Mouse (Mus musculus): Measurements from ENCODE around the gene Nup133.

Gene Nup133

GRCm38 (mm10) chr8:123887163-123887562, 61.9 kb downstream of the Nup133 start:
- DNase-seq (ENCODE audit: low spot score in 2 of 2), result no peak

- peak; percentile 43 to 59 for DNase-seq (ENCODE audit: low spot score in 2 of 2)
Measured at GRCm38 (mm10) chr8:123884721-123885565, 64.1 kb downstream of the Nup133 start.

- DNase-seq (ENCODE audit: low spot score in 2 of 2), result no peak
Measured at GRCm38 (mm10) chr8:123883094-123883493, 66.0 kb downstream of the Nup133 start.

GRCm38 (mm10) chr8:123882412-123882811, 66.7 kb downstream of the Nup133 start:
- no peak for DNase-seq (ENCODE audit: low spot score in 2 of 2)

- no peak for DNase-seq (ENCODE audit: low spot score in 2 of 2)
Measured at GRCm38 (mm10) chr8:123880821-123881350, 68.2 kb downstream of the Nup133 start.

GRCm38 (mm10) chr8:123880271-123880670, 68.8 kb downstream of the Nup133 start:
- peak; percentile 61 for DNase-seq (ENCODE audit: low spot score in 2 of 2)

GRCm38 (mm10) chr8:123877865-123878264, 71.2 kb downstream of the Nup133 start:
- DNase-seq (ENCODE audit: low spot score in 2 of 2), result no peak

GRCm38 (mm10) chr8:123874324-123874723, 74.7 kb downstream of the Nup133 start:
- no peak for DNase-seq (ENCODE audit: low spot score in 2 of 2)

- DNase-seq (ENCODE audit: low spot score in 2 of 2), result no peak
Measured at GRCm38 (mm10) chr8:123873364-123873763, 75.7 kb downstream of the Nup133 start.

GRCm38 (mm10) chr8:123872048-123872447, 77.0 kb downstream of the Nup133 start:
- DNase-seq (ENCODE audit: low spot score in 2 of 2), result no peak

GRCm38 (mm10) chr8:123866971-123867370, 82.1 kb downstream of the Nup133 start:
- no peak for DNase-seq (ENCODE audit: low spot score in 2 of 2)

- no peak for DNase-seq (ENCODE audit: low spot score in 2 of 2)
Measured at GRCm38 (mm10) chr8:123865786-123866185, 83.3 kb downstream of the Nup133 start.

- DNase-seq (ENCODE audit: low spot score in 2 of 2), result no peak
Measured at GRCm38 (mm10) chr8:123860386-123860785, 88.7 kb downstream of the Nup133 start.

- no peak for DNase-seq (ENCODE audit: low spot score in 2 of 2)
Measured at GRCm38 (mm10) chr8:123859648-123860259, 89.3 kb downstream of the Nup133 start, which contains the start of gene Ccsap. Gene Ccsap, minus strand, starts transcription at chr8:123860209.

GRCm38 (mm10) chr8:123858941-123859647, 90.0 kb downstream of the Nup133 start:
- peak; percentile 78 to 79 for DNase-seq (ENCODE audit: low spot score in 2 of 2)

- no peak for DNase-seq (ENCODE audit: low spot score in 2 of 2)
Measured at GRCm38 (mm10) chr8:123858574-123858940, 90.5 kb downstream of the Nup133 start.

GRCm38 (mm10) chr8:123857361-123857760, 91.7 kb downstream of the Nup133 start:
- DNase-seq (ENCODE audit: low spot score in 2 of 2), result no peak

- no peak for DNase-seq (ENCODE audit: low spot score in 2 of 2)
Measured at GRCm38 (mm10) chr8:123854733-123855475, 94.2 kb downstream of the Nup133 start.

GRCm38 (mm10) chr8:123854252-123854651, 94.8 kb downstream of the Nup133 start:
- no peak for DNase-seq (ENCODE audit: low spot score in 2 of 2)

- DNase-seq (ENCODE audit: low spot score in 2 of 2), result no peak
Measured at GRCm38 (mm10) chr8:123851590-123851989, 97.5 kb downstream of the Nup133 start.

GRCm38 (mm10) chr8:123849352-123849751, 99.7 kb downstream of the Nup133 start:
- no peak for DNase-seq (ENCODE audit: low spot score in 2 of 2)

Data from frontal cortex, postnatal 25 days (tissue).